Mouse (Mus musculus): Measurements from ENCODE around the gene Sez6. TPM values are rescaled to one million over a fixed set of nuclear protein-coding genes. Genes with fewer than 3 reads are reported as not detected.

The Sez6 gene
- polyA plus RNA-seq, 1 experiment from 2014 or later: 140 TPM

DNA sequence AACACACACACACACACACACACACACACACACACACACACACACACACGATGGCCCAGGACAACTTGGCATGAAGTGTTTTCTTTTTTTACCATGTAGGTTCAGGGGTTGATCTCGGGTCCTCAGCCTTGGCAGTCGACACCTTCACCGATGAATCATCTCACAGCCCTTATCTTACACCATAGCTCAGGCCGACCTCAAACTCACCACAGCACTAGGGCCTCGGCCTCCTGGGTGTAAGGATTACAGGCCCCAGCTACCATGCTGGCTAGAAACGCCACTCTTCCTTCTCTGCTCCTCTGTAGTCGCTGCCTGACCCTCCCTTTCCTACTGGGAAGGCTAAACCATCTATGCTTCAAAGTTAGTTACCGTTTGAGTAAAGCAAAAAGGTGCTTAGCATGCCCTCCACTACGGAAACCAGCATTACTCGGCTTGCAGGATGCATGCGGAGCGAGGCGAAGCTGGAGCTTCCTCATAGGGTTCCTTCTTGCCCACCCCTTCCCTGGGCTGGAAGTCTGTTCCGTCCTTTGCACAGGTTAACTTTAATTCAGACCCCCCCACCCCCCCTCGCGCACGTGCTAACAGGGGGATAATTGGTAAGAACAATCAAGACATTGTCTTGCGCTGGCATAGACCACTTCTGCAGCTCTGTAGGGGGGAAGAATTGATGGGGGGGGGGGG lies 34.0 kb downstream of the Sez6 start:
- no peak; the same call in 1 of the 2 replicates for ATAC-seq
- H3K9ac ChIP-seq (ENCODE audit: low read length): peak overlapping the region; percentile 42; the same call in 1 of the 2 replicates
- H3K27ac ChIP-seq (ENCODE audit: low read depth, low read length): peak overlapping the region; percentile 95
- DNase-seq (ENCODE audit: low spot score): peak; percentile 54
- H3K9me3 ChIP-seq (replicated peaks; ENCODE audit: control insufficient read depth, low read length): no peaks in the 10 kb centered on the region
- H3K4me3 ChIP-seq (ENCODE audit: low read depth, low read length): no peak overlapping the region
- WGBS: 3% methylated on average over 19 of the region's 19 CpGs
- peaks cover 40% of the 10 kb centered on the region for H3K4me1 ChIP-seq (ENCODE audit: control insufficient read depth, insufficient read depth, low read length)
- H3K36me3 ChIP-seq (ENCODE audit: control insufficient read depth, insufficient read depth, low read length): peaks cover 21% of the 10 kb centered on the region
- H3K27me3 ChIP-seq (replicated peaks; ENCODE audit: control insufficient read depth, insufficient read depth, low read length): no peaks in the 10 kb centered on the region
- H3K4me2 ChIP-seq (ENCODE audit: low read length): peak overlapping the region; percentile 30; the same call in 1 of the 2 replicates

DNA sequence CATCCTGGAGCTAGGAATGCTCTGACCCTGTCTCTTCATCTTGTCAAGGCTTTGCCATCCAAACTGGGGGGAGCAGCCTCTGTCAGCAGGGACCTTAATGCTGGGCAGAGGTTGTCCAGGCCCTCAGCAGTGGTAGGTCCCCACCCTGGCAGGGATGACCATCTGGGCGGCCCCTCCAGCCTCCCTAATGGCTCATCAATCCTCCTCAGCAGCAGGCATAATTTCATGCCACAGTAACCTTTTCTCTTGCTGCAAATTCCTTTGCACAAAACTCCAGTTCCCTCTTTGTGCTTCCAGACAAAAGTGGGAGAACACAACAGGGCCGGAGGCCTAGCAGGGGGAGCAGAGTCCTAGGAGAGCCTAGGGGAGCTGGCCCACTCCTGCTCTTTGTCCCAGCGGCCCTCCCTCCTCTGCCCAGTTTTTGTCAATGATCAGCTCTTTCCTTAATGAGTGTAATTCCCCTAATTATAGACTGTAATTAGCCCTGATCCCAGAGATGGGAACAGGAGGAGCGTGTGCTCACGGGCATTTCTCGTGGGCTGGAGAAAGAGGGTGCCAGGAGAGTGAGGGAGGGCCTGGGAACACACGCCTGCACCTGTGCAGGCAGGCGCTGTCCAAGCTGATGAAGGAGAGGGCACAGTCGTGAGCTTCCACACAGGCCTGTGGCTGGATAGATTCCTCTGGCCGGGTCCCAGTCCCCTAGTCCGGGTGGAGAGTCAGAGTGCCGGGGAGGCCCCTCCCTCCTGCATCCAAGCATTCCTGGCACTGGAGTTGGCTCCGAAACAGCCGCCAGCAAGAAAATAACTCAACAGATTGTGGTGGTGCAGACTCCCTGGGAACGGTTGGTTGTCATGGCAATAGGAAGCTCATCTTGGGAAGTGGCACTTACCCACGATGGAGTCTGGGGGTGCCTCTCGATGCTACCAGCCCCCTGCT lies 34.8 kb downstream of the Sez6 start:
- 1% methylated on average over 17 of the region's 17 CpGs for WGBS
- H3K4me2 ChIP-seq (ENCODE audit: low read length): peak overlapping the region; percentile 30; the same call in 1 of the 2 replicates
- no peak overlapping the region for H3K4me3 ChIP-seq (ENCODE audit: low read depth, low read length)
- H3K9me3 ChIP-seq (replicated peaks; ENCODE audit: control insufficient read depth, low read length): no peaks in the 10 kb centered on the region
- peaks cover 33% of the 10 kb centered on the region for H3K4me1 ChIP-seq (ENCODE audit: control insufficient read depth, insufficient read depth, low read length)
- no peaks in the 10 kb centered on the region for H3K27me3 ChIP-seq (replicated peaks; ENCODE audit: control insufficient read depth, insufficient read depth, low read length)
- peaks cover 29% of the 10 kb centered on the region for H3K36me3 ChIP-seq (ENCODE audit: control insufficient read depth, insufficient read depth, low read length)
- peak; percentile 97 for DNase-seq (ENCODE audit: low spot score)
- ATAC-seq: peak; percentile 89
- peak overlapping the region; percentile 42; the same call in 1 of the 2 replicates for H3K9ac ChIP-seq (ENCODE audit: low read length)
- peak overlapping the region; percentile 95 for H3K27ac ChIP-seq (ENCODE audit: low read depth, low read length)

DNA sequence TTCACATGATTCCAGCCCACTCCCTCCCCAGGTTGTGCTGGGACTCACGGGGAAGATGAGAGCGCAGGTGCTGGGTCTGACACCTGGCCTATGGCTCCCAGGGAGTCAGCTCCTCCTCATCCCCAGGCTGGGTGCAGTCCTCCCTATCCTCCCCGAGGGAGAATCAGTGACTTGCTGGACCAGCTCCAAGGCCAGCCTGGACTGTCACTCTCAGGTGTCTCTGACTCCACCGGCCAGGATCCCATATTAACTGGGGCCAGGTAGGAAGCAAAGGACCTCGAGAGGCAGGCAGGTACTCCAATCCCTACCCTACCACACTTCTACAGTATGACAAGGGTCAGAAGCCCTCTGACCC lies 35.4 kb downstream of the Sez6 start:
- peaks cover 35% of the 10 kb centered on the region for H3K36me3 ChIP-seq (ENCODE audit: control insufficient read depth, insufficient read depth, low read length)
- WGBS: 32% methylated on average over 5 of the region's 5 CpGs
- DNase-seq (ENCODE audit: low spot score) (no peak), ATAC-seq (no peak)
- H3K27me3 ChIP-seq (replicated peaks; ENCODE audit: control insufficient read depth, insufficient read depth, low read length): no peaks in the 10 kb centered on the region
- H3K4me3 ChIP-seq (ENCODE audit: low read depth, low read length): no peak overlapping the region
- H3K4me2 ChIP-seq (ENCODE audit: low read length): peak overlapping the region; percentile 30; the same call in 1 of the 2 replicates
- peak overlapping the region; percentile 95 for H3K27ac ChIP-seq (ENCODE audit: low read depth, low read length)
- no peak overlapping the region for H3K9ac ChIP-seq (ENCODE audit: low read length)
- peaks cover 26% of the 10 kb centered on the region for H3K4me1 ChIP-seq (ENCODE audit: control insufficient read depth, insufficient read depth, low read length)
- H3K9me3 ChIP-seq (replicated peaks; ENCODE audit: control insufficient read depth, low read length): no peaks in the 10 kb centered on the region

DNA sequence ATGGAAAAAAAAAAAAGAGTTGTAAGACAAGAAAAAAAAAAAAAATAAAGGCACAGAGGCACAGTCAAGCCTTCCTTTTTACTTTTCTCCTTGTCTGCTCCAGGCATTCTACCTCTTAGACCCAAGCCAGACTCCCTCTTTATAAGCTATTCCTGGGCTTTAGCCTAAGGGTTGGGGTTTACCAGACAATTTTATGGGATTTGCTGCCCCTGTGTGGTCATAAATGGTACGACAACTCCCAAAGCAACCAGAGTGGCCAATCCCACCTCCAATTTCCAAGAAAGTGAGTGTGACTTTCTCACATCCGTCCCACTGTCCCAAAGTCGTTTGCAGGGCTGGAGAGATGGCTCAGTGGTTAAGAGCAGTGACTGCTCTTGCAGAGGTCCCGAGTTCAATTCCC lies 36.5 kb downstream of the Sez6 start:
- no peaks in the 10 kb centered on the region for H3K27me3 ChIP-seq (replicated peaks; ENCODE audit: control insufficient read depth, insufficient read depth, low read length)
- peak; percentile 16; the same call in 1 of the 2 replicates for ATAC-seq
- WGBS: 0% methylated on average over 4 of the region's 4 CpGs

DNA sequence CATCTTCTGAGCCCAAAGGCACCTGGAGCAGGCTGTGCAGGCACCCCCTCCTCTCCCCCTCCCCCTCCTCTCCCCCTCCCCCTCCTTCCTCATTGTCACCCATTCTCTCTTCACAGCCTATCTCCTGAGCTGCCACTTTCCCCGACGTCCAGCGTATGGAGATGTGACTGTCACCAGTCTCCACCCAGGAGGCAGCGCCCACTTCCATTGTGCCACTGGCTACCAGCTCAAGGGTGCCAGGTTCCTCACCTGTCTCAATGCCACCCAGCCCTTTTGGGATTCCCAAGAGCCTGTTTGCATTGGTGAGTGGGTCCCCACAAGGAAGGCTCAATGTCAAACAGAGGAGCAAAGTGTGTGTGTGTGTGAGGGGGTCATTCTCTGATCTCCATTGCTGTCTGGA lies 38.2 kb downstream of the Sez6 start:
- ATAC-seq (no peak), DNase-seq (ENCODE audit: low spot score) (no peak)
- Histone ChIP-seq H3K9me3 (replicated peaks; ENCODE audit: control insufficient read depth, low read length) (no peaks in the 10 kb centered on the region), H3K36me3 (ENCODE audit: control insufficient read depth, insufficient read depth, low read length) (peaks cover 47% of the 10 kb centered on the region), H3K27me3 (replicated peaks; ENCODE audit: control insufficient read depth, insufficient read depth, low read length) (no peaks in the 10 kb centered on the region), H3K4me3 (ENCODE audit: low read depth, low read length) (no peak overlapping the region), H3K4me1 (ENCODE audit: control insufficient read depth, insufficient read depth, low read length) (peaks cover 25% of the 10 kb centered on the region), H3K27ac (ENCODE audit: low read depth, low read length) (no peak overlapping the region), H3K4me2 (ENCODE audit: low read length) (no peak overlapping the region), H3K9ac (ENCODE audit: low read length) (no peak overlapping the region)
- 67% methylated on average over 4 of the region's 4 CpGs for WGBS

More for the DNA sequence above, 36.5 kb downstream of the Sez6 start:
- no peak overlapping the region for H3K4me2 ChIP-seq (ENCODE audit: low read length)
- no peak overlapping the region for H3K9ac ChIP-seq (ENCODE audit: low read length)
- H3K4me1 ChIP-seq (ENCODE audit: control insufficient read depth, insufficient read depth, low read length): peaks cover 25% of the 10 kb centered on the region
- H3K36me3 ChIP-seq (ENCODE audit: control insufficient read depth, insufficient read depth, low read length): peaks cover 39% of the 10 kb centered on the region
- H3K9me3 ChIP-seq (replicated peaks; ENCODE audit: control insufficient read depth, low read length): no peaks in the 10 kb centered on the region
- peak; percentile 92 for DNase-seq (ENCODE audit: low spot score)
- H3K27ac ChIP-seq (ENCODE audit: low read depth, low read length): no peak overlapping the region
- no peak overlapping the region for H3K4me3 ChIP-seq (ENCODE audit: low read depth, low read length)

DNA sequence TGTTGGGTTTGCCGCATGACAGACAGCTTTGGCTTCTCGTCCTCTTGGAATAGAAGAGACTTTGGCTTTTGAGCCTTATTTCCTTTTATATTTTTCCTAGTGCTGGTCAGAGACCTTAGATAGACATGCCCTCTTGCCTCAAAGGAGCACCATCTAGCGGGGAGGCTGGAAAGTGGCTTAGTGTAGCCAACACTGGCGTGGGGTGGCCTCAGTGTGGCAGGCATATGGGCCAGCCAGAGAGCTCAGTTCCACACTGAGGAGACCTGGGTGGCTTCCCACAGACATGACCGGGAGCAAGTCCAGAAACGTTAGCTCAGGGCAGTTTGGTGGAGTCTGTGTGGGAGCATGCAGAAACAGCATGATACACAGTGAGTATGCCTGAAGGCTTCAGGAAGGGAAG lies 40.1 kb downstream of the Sez6 start:
- H3K4me1 ChIP-seq (ENCODE audit: control insufficient read depth, insufficient read depth, low read length): peaks cover 11% of the 10 kb centered on the region
- DNase-seq (ENCODE audit: low spot score) (no peak), ATAC-seq (no peak)
- no peaks in the 10 kb centered on the region for H3K9me3 ChIP-seq (replicated peaks; ENCODE audit: control insufficient read depth, low read length)
- H3K4me2 ChIP-seq (ENCODE audit: low read length): no peak overlapping the region
- H3K27me3 ChIP-seq (replicated peaks; ENCODE audit: control insufficient read depth, insufficient read depth, low read length): no peaks in the 10 kb centered on the region
- H3K4me3 ChIP-seq (ENCODE audit: low read depth, low read length): no peak overlapping the region
- H3K27ac ChIP-seq (ENCODE audit: low read depth, low read length): no peak overlapping the region
- H3K36me3 ChIP-seq (ENCODE audit: control insufficient read depth, insufficient read depth, low read length): peaks cover 65% of the 10 kb centered on the region
- H3K9ac ChIP-seq (ENCODE audit: low read length): no peak overlapping the region
- 88% methylated on average over 6 of the region's 6 CpGs for WGBS

DNA sequence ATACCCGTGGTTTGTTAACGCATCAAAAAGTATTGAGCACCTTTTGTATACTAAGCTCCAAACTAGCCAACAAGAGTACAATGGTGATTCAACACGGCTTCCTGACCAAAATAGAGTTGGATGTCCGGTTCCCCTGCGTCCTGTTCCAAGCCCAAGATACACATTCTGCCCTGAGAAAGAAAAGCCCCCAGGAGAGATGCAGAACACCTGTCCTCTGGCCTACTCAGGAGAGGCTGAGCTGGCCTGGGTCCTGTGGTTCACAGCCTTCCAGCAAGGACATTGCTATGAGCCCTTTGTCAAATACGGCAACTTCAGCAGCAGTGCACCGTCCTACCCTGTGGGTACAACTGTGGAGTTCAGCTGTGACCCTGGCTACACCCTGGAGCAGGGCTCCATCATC lies 42.9 kb downstream of the Sez6 start:
- Histone ChIP-seq H3K4me2 (ENCODE audit: low read length) (no peak overlapping the region), H3K27me3 (replicated peaks; ENCODE audit: control insufficient read depth, insufficient read depth, low read length) (0 out of 2 replicates have a peak, but pooled peaks cover 4% of the 10 kb centered on the region), H3K9me3 (replicated peaks; ENCODE audit: control insufficient read depth, low read length) (no peaks in the 10 kb centered on the region), H3K27ac (ENCODE audit: low read depth, low read length) (no peak overlapping the region), H3K9ac (ENCODE audit: low read length) (no peak overlapping the region), H3K4me1 (ENCODE audit: control insufficient read depth, insufficient read depth, low read length) (no peaks in the 10 kb centered on the region), H3K4me3 (ENCODE audit: low read depth, low read length) (no peak overlapping the region), H3K36me3 (ENCODE audit: control insufficient read depth, insufficient read depth, low read length) (peaks cover 90% of the 10 kb centered on the region)
- WGBS: 90% methylated on average over 7 of the region's 7 CpGs
- ATAC-seq: no peak
- DNase-seq (ENCODE audit: low spot score): no peak

DNA sequence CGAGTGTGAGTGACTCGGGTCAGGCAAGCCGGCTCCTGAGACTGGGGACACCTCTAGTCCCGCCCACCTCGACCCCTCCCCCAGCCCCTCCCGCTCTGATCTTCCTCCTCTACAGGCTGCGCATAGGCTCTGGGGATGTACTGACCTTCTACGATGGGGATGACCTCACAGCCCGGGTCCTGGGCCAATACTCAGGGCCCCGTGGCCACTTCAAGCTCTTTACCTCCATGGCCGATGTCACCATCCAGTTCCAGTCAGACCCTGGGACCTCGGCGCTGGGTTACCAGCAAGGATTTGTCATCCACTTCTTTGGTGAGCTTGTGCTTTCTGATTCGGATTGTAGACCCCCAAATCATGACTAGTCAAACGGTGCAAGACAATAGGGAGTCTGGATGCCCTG lies 43.7 kb downstream of the Sez6 start:
- H3K9me3 ChIP-seq (replicated peaks; ENCODE audit: control insufficient read depth, low read length): no peaks in the 10 kb centered on the region
- no peaks in the 10 kb centered on the region for H3K4me1 ChIP-seq (ENCODE audit: control insufficient read depth, insufficient read depth, low read length)
- ATAC-seq (no peak), DNase-seq (ENCODE audit: low spot score) (no peak)
- WGBS: 56% methylated on average over 15 of the region's 15 CpGs
- no peak overlapping the region for H3K4me2 ChIP-seq (ENCODE audit: low read length)
- no peak overlapping the region for H3K27ac ChIP-seq (ENCODE audit: low read depth, low read length)
- peaks cover 85% of the 10 kb centered on the region for H3K36me3 ChIP-seq (ENCODE audit: control insufficient read depth, insufficient read depth, low read length)
- no peak overlapping the region for H3K9ac ChIP-seq (ENCODE audit: low read length)
- H3K27me3 ChIP-seq (replicated peaks; ENCODE audit: control insufficient read depth, insufficient read depth, low read length): 0 out of 2 replicates have a peak, but pooled peaks cover 4% of the 10 kb centered on the region
- no peak overlapping the region for H3K4me3 ChIP-seq (ENCODE audit: low read depth, low read length)

Data from forebrain, embryonic 14.5 days (tissue).